Mouse (Mus musculus): Measurements from ENCODE around the gene Gm42421. TPM values are rescaled to one million over a fixed set of nuclear protein-coding genes. Genes with fewer than 3 reads are reported as not detected.

Gm42421 gene
- total RNA-seq, 2 experiments from 2014 or later = not detected

Other genes starting within 250 kb of the Gm42421 start
- gene Usp42, start 195.9 kb upstream of the Gm42421 start, total RNA-seq (2021) = 1 to 10 TPM; 6.7 to 7.3 TPM
- 10 to 100 TPM; 18.2 TPM for gene Eif2ak1, start 110.4 kb upstream of the Gm42421 start, total RNA-seq (2021)
- gene Ankrd61, start 30.5 kb upstream of the Gm42421 start, total RNA-seq (2021) = not detected
- gene Aimp2, start 18.3 kb upstream of the Gm42421 start, total RNA-seq (2021) = 10 to 100 TPM; 34.9 to 35.0 TPM
- gene Pms2, start 18.2 kb upstream of the Gm42421 start, total RNA-seq (2021) = 1 to 10 TPM; 3.8 to 3.9 TPM
- gene Rsph10b, start 4.9 kb downstream of the Gm42421 start, total RNA-seq (2021) = under 1 TPM; 0.10 to 0.39 TPM
- 10 to 100 TPM; 25.0 to 26.0 TPM for gene Ccz1, start 86.7 kb downstream of the Gm42421 start, total RNA-seq (2021)
- not detected for gene Ocm, start 98.5 kb downstream of the Gm42421 start, total RNA-seq (2021)
- 10 to 100 TPM; 23.7 to 25.8 TPM for gene Lmtk2, start 172.3 kb downstream of the Gm42421 start, total RNA-seq (2021)